Mouse (Mus musculus): ENCODE measurements around the gene Spata2. TPM values are rescaled to one million over a fixed set of nuclear protein-coding genes. Genes with fewer than 3 reads are reported as not detected.

Spata2 gene
- polyA plus RNA-seq, 1 experiment, result 31.5 TPM

DNA sequence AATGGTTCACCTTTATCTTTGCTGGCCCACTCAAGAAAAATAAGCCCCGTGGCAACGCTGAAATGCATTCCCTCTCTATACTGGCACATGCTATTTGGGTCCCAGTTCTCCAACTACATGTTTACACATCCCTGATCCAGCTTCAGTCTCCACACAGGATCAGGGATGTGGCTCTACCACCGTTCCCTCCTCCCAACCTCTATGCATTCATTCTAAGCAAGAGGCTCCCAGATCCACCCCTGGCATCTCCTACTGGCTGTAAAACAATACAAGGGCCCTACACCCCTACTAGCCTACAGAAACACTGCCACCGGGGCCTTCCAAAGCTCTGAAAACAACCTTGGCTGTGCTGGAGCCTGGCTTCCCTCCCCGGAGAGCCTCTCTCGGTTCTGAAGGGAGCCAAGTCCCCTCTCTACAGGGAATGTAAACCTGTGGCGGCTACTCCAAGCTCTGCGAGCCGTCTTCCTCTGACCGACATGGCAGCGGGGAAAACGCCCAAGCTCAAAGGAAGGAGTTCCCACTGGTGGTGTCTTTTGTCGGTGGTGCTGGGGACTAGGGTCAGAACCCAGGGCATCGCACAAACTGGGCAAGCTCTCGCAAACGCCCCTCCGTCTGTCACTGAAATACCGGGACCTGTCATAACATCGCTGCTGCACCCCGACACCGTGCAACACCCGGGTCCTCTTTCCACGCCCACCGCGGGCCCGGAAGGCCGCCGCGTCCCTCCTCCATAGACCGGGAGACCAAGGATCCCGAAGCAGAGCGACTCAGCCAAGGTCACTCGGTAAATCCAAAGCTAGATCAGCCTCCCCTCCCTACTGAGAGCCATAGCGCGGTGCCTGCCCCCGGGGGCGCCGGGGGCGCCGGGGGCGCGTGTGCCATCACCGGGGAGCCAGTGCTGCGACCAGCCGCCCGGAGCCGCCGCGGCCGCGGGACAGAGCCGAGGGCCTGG lies 654 bp downstream of the Spata2 start, which contains the start of gene Rnf114:
TSS of gene Rnf114 (plus strand) at position 889 of the 952 bp plus-strand sequence.
- no peak for TF ChIP-seq GATA1 (IDR thresholded peaks at IDR 0.05; ENCODE audit: low read length)

DNA sequence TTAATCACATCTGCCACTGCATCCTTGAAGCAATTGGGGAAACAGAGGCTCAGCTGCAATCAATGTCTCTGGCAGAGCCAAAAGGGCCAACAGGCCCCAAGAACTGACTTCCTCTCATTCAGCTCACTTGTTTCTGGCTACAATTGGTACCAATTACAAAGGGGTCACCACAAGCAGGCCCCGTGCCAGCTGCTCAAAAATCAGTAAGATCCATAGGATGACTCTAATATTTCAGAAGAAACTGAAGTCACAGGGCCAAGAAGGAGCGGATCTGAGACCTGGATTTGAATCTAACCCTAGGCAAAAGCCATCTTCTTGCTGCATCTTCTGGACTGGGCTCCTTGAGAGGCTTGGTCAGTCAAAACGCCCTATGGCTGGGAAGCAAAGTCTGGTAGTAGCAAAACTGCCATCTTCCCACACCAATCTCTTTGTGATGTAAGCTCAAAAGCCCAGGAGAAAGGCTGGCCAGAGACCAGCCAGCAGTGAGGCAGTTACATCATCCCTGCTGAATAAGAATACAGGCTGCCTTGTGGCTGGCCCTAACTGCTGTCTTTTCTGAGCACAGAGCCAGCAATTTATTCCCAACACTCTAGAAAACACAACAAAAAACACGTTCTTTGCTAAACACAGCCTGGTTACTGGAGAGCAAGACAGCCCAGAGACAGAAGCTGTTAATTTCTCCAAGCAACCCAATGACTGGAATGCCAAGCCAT lies 1.7 kb downstream of the Spata2 start:
- no peak for TF ChIP-seq GATA1 (IDR thresholded peaks at IDR 0.05; ENCODE audit: low read length)

DNA sequence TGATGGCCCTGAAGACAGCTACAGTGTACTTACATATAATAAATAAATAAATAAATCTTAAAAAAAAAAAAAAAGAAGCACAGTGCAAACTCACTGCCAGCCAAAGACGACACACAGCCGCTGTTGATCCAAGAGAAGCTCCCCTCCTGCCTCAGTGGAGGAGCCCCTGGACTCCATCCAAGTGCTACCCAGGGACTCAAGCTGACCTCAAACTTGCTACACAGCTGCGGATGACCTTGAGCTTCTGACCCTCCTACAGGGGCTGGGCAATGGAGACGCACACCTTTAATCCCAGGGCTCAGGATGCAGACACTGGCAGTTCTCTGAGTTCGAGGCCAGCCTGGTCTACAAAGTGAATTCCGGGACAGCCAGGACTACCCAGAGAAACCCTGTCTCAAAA lies 4.7 kb downstream of the Spata2 start:
- no peak for TF ChIP-seq GATA1 (IDR thresholded peaks at IDR 0.05; ENCODE audit: low read length)

DNA sequence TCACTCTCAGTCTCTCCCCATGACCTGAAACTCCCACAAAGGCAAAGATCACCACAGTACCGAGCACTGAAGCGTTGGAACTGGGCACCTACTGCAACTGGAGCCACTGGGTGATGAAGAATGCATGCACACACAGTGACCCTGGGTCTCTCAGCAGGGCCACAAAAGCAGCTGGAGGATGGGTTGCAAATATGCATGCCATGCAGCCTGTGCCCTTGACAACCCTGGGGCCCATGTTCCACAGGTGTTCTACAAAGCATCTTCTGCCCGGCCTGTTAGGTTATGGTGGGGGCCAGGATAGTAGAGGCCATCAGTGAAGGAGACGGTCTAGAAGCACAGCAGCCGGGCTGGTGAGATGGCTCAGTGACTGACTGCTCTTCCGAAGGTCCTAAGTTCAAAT lies 5.1 kb downstream of the Spata2 start:
- no peak for TF ChIP-seq GATA1 (IDR thresholded peaks at IDR 0.05; ENCODE audit: low read length)

DNA sequence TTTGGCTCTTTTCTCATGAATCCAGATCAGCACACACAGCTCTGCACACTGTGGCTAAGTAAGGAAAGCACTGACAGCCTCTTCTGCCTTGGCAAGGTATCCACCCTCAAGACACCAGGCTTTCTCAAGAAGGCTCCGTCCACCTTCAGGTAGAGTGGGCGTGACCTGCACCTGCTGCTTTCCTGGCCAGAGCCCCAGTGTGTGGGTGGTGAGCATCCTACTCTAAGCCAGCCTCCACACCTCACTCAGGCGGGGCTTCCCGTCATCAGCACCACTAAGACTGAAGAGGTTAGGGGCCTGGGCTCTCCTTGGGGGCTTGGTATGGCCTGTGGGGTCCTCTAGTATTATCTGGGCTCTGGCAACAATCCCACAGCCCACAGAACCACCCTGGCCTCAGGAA lies 6.1 kb downstream of the Spata2 start:
- no peak for TF ChIP-seq GATA1 (IDR thresholded peaks at IDR 0.05; ENCODE audit: low read length)

DNA sequence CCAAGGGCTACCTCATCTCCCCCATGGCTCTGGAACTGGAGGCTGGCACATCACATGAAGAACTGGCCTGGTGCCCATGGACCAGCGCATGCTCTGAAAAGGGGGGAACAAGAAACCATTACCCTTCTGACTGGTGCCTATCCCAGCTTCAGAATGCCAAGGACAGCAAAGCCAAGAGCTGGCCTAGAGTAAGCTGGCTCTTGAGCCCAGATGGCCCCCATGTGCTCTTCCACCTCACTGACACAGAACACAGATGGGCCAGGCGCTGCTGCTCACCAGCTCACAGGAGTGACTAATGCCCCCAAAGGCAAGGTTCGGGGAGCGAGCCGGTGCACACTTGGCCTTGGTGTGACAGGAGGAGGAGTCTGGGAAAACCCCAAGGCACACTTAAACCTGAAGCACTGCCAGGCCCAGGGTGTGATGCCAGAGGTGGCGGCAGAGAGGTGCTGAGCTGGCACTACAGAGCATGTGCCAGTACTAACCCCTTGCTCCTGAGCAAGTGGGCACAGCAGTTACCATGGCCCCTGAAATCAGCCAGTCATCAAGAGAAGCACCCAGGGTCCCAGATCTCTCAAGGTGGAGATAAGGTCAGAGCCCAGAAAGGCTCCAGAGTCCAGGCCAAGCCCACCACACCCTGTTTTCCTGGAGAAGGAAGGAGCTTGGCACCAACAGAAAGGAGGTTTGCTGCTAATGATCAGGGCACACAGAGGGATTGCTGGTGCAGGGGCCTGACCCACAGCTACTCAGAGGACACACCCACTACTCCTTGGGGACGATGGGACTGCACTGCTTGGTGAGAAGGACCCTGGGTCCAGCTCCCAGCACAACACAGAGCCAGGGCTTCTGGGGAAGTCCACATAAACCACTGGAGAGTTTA lies 6.9 kb downstream of the Spata2 start:
- TF ChIP-seq GATA1 (IDR thresholded peaks at IDR 0.05; ENCODE audit: low read length), result no peak

DNA sequence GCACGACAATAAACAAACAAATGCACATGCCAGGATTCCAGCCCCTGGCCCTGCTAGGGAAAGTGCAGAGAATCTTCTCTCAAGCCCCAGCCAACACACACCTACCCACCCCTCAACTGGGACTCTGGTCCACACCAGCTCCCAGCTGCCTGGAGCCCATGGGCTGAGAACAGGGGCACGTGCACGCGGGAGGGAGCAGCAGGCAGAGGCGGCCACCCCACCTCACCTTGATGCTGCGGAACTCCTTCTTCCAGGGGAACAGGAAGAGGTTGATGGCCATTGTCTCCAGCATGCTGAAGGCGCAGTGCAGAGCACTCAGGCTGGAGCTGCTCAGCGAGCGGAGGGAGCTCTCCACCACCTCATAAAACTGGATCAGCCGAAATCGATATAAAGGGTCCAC lies 7.8 kb downstream of the Spata2 start:
- TF ChIP-seq GATA1 (IDR thresholded peaks at IDR 0.05; ENCODE audit: low read length), result no peak

DNA sequence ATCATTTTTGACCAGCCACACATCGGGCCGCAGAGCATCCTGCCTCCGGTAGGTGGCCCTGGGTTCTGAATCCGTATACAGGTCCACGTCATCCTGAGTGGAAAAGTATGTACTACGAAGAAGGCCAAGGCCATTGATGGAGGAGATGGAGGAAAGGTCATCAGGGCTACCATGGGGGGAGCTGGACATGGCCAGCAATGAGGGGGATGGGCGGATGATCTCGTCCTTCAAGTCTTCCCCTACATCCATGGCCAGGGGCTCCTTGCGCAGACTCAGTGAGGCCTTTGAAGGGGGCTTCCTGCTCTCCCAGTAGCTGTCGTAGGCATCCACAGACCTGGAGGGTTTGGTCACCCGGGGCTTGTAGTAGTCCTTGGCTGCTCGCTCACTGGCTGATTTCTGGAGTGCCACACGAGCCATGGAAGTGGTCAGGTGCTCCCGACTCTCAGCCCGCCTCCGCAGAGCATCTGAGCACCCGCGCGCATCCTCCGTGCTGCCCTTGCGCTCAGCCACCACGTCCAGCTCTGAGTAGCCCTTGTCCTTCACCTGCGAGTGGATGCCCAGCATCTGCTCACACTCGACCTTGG lies 8.8 kb downstream of the Spata2 start:
- no peak for TF ChIP-seq GATA1 (IDR thresholded peaks at IDR 0.05; ENCODE audit: low read length)

DNA sequence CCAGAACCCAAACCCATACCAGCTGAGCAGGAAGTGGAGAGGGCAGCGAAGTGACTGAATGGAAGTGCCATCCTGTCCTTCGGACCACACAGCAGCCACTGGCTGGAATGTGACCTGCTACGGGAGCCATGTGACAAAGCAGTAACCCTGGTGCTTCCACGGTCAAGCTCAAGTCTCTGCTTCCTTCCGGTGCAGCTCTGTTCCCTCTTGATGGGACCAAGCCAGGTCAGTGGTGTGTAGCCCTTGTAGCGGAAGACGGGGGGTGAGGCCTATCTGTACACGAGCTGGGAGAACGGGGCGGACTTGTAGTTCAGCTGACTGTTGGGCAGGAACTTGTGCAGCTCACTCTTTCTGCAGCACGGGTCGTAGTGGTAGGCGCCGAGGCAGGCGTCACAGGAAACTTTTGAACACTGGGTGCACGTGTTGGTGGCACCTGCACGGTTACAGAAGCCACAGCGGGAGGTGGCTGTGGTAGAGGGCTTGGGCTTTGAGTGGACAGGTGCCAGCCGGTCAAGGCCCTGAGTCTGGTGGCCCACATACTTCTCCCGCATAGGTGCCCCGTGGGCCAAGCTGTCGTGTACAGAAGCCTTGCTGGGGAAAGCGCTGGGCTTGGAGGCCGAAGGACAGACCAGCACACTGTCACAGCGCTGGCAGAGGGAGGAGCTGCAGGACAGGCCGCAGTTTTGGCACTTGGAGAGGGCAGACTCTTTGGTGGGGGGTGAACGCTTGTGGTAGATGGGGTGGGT lies 9.4 kb downstream of the Spata2 start:
- no peak for TF ChIP-seq GATA1 (IDR thresholded peaks at IDR 0.05; ENCODE audit: low read length)

DNA sequence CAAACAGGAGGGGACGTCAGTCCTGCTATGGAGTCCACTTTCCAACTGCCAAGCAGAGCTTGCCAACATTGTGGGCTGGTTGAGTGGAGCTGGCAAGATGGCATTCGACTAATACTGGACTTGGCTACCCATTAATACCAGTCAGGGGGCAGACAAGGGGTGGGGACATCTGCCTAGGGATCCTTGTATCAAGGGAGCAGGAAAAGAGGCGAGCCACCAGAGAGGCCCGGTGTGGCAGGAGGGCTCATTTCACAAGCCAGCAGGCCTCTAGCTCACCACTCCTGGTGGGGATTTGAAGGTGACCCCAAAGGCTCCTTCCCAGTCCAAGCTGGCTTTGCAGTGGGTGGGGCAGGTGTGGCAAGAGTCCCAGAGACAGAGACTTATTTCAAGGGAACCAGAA lies 10.0 kb downstream of the Spata2 start:
- no peak for TF ChIP-seq GATA1 (IDR thresholded peaks at IDR 0.05; ENCODE audit: low read length)

DNA sequence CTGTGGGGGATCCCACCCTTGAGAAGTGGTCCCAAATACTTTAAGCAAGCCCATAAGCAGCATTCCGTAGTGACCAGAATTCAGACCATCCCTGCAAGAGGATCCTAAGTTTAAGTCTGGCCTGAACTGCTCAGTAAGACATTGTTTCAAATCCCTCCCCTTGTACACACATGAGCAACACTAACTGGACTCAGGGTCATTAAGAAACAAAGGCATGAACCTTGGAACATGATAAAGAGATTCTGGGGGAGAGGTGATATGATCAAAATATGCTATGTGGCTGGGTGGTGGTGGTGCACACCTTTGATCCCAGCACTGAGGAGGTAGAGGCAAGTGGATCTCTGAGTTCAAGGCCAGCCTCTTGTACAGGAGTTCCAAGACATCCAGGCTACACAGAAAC lies 13.2 kb downstream of the Spata2 start:
- TF ChIP-seq GATA1 (IDR thresholded peaks at IDR 0.05; ENCODE audit: low read length), result no peak

DNA sequence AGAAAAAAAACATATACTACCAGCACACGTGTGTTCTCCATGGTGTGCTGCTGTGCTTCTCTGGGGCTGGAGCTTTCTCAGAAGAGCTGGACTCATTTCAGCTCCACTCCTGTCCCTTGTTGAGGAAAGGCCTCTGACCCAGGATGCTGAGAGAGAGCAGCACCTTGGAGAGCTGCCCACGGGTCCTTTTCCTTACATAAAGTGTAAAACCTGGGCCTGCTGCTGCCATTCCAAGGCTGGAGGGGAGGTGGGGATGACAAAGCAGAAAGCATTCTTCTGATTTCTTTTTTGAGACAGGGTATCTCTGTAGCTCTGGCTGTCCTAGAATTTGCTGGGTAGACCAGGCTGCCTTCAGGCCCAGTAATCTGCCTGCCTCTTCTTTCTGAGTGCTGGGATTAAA lies 14.6 kb downstream of the Spata2 start:
- no peak for TF ChIP-seq GATA1 (IDR thresholded peaks at IDR 0.05; ENCODE audit: low read length)

DNA sequence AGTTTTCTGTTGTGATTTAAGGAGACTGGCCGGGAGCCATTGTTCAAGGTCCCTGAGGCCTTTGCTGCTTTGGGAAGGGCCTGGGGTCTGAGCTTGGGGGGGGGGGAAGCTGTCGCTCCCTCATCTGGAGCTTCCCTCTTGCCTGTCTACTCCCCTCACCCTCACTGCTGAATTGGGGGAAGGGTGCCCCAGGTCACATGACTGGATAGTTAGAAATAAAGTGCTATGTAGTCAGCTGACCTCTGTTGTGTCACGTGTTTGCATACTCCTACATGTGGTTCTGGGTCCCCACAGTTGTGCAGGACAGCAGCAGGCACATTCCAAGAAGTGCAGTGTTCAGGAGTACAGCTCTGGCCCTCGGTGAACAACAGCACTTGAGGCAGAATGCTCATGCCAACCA lies 15.9 kb downstream of the Spata2 start:
- TF ChIP-seq GATA1 (IDR thresholded peaks at IDR 0.05; ENCODE audit: low read length), result no peak

DNA sequence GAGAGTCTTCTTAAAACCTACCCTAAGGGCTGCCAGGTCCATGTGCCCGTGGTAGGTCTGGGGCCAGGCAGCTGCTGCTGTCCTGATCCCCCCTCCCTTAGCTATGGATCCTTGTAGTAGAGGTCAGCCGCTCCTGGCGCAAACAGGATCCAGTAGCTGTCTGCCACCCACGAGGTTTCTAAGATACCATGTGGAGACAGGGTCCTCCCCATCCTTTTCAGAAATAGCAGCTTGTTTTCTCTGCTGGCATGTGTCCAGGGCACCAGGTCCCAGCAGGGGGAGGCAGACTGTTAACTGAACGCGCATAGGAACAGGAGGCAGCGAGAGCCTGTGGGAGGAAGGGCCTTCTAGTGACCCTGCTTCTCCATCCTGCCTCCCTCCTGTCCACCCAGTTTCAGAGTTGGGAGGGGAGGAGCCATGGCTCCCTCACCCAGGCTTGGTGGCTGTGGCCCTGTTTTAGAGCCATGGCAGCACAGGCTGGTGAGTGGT lies 16.4 kb downstream of the Spata2 start:
- TF ChIP-seq GATA1 (IDR thresholded peaks at IDR 0.05; ENCODE audit: low read length), result no peak
